Mouse (Mus musculus): ENCODE measurements at regions not wholly inside any gene's neighbourhood (a gene's known extent, or its start where the extent isn't known, plus 50 kb on each side); places are given as distances from the start of the nearest gene placed in this dataset.
"Not testable (repeated sequence)": the region's sequence is repeated elsewhere in the genome, so short reads cannot be mapped to it uniquely, and the experiment has no call there.

GRCm38 (mm10) chr16:29746245-29746644 lies 167.1 kb downstream of the Opa1 start:
- no peak for DNase-seq

GRCm38 (mm10) chr16:29749167-29749566 lies 170.0 kb downstream of the Opa1 start:
- no peak for DNase-seq

- no peak for DNase-seq
Measured at GRCm38 (mm10) chr16:29754579-29755199, 175.6 kb downstream of the Opa1 start.

GRCm38 (mm10) chr16:29758246-29758645 lies 179.1 kb downstream of the Opa1 start:
- DNase-seq = no peak

- DNase-seq = no peak
Measured at GRCm38 (mm10) chr16:29759416-29759815, 180.3 kb downstream of the Opa1 start.

GRCm38 (mm10) chr16:29760627-29761026 lies 181.5 kb downstream of the Opa1 start:
- DNase-seq = no peak

GRCm38 (mm10) chr16:29761779-29762277 lies 182.7 kb downstream of the Opa1 start:
- DNase-seq = no peak

- DNase-seq = no peak
Measured at GRCm38 (mm10) chr16:29764376-29764775, 185.2 kb downstream of the Opa1 start.

GRCm38 (mm10) chr16:29765801-29766200 lies 186.7 kb downstream of the Opa1 start:
- DNase-seq = not testable (repeated sequence)

- no peak for DNase-seq
Measured at GRCm38 (mm10) chr16:29771320-29771719, 192.2 kb downstream of the Opa1 start.

GRCm38 (mm10) chr16:29771728-29772608 lies 192.8 kb downstream of the Opa1 start:
- peak; percentile 43 for DNase-seq

GRCm38 (mm10) chr16:29772609-29772988 lies 193.5 kb downstream of the Opa1 start:
- no peak for DNase-seq

- no peak for DNase-seq
Measured at GRCm38 (mm10) chr16:29773056-29773455, 193.9 kb downstream of the Opa1 start.

- no peak for DNase-seq
Measured at GRCm38 (mm10) chr16:29774949-29775348, 195.8 kb downstream of the Opa1 start.

- DNase-seq = no peak
Measured at GRCm38 (mm10) chr16:29775879-29776278, 196.7 kb downstream of the Opa1 start.

GRCm38 (mm10) chr16:29782441-29782840 lies 203.3 kb downstream of the Opa1 start:
- no peak for DNase-seq

- DNase-seq = no peak
Measured at GRCm38 (mm10) chr16:29785114-29785513, 206.0 kb downstream of the Opa1 start.

- no peak for DNase-seq
Measured at GRCm38 (mm10) chr16:29786540-29786939, 207.4 kb downstream of the Opa1 start.

GRCm38 (mm10) chr16:29787633-29788511 lies 208.7 kb downstream of the Opa1 start:
- no peak for DNase-seq

- no peak for DNase-seq
Measured at GRCm38 (mm10) chr16:29790064-29790463, 210.9 kb downstream of the Opa1 start.

GRCm38 (mm10) chr16:29799250-29799649 lies 220.1 kb downstream of the Opa1 start:
- no peak for DNase-seq

- DNase-seq = no peak
Measured at GRCm38 (mm10) chr16:29799893-29800292, 220.8 kb downstream of the Opa1 start.

- DNase-seq = no peak
Measured at GRCm38 (mm10) chr16:29800457-29800856, 221.3 kb downstream of the Opa1 start.

All from right cerebral cortex, postnatal 25 days (tissue).